Mouse (Mus musculus): Measurements from ENCODE around the gene Hs6st3.
"Not testable (repeated sequence)": the region's sequence is repeated elsewhere in the genome, so short reads cannot be mapped to it uniquely, and the experiment has no call there.

Hs6st3 gene

DNA sequence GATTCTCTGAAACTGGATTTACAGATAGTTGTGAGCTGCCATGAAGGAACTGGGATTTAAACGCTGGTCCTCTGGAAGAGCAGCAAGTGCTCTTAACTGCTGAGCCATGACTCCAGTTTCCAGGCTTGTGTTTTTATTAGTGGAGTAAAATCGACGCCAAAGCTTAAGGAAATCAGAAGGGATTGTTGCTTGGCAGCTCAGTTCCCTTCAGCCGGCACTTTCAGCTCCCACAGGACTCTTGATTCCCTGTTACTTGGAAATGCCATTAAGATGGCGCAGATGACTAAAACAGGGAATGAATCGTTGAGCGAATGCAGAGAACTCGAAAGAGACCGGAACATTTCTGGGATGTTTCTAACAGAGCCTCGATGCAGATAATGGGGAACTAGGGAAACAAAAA lies 112.2 kb downstream of the Hs6st3 start:
- DNase-seq = no peak

DNA sequence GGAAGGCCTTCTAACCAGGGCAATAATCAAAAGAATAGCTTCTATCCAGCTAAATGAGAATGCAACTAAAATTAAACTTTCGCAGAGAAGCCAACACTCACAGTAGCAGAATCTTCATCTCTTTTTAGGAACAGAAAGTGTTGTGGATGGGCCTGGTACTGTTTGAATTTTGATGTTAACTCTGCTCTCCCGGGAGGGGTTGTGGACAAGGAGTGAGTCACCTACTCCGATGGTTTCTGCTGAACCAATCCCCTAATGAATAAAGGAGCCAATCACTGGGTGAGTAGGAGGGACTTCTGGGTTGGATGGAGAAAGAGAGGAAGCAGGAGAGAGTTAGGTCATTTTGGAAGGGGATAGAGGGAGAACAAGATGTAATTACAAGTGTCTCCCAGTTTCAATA lies 117.3 kb downstream of the Hs6st3 start:
- no peak for DNase-seq

DNA sequence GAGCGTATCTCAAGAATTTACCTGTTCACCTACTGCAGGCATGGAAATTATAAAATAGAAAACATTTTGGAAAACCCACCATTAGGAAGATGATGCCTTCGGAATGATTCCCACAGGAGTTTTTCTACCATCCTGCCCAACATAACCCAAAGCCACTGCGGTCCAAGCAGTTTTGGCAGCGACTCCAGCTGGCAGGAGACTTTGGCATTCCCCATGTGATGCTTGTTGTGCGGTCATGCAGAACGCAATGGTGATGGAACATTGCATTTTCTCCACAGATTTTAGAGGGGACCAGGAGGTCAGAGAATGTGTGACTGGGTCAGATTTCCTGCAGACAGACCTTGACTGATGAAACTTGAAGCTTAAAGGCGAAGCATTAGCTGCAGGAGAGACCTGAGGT lies 118.9 kb downstream of the Hs6st3 start:
- DNase-seq = peak; percentile 37

DNA sequence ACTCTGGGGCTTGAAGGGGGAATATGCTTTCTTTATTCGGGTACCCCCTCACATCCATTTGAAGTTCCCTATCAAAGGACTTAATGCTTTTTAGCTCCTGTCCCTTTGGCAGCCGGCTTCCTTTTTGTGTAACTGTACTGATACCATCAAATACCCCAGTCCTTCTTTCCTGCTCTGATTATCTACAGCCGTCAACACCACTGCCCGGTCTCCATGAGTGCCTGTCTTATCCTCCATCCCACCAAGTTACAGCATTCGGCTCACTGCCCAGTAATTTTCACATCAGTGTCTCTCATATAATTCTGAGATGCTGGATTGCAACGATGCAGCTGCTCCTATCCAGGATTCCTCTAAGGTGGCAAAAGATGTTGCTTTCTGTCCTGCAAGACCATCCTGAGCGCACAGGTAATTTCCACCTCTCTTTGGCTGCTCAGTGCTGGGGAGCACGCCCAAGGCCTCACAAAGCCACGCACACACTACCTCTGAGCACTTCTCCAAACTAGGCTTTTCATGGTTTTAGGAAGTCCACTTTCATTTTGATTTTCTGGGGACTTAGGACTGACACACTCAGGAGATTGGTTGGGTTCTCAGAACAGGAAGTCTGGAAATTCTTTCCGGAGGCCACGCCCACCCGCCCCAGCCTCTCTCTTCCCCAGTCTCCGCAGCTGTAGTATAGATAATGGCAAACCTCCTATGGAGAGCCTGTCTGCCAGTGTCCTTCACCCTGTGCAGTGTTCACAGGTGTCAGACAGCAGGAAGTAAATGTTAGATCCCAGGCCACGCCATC lies 122.2 kb downstream of the Hs6st3 start:
- no peak for DNase-seq

DNA sequence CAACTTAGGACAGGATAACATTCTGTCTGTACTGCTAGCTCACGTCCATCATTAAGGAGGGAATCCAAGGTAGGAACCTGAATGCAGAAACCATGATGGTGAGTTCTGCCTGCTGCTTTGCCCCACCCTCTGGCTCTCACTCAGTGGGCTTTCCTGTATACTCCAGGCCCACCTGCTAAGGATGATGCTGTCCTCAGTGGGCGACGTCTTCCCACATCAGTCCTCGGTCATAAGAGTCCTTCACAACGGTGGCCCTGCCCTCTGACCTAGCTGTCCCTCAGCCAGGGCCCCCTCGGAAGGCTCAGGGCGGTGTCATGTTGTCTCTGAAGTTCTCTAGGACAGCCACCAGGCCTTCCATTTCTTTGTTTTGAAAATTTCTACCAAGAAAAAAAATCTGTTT lies 128.2 kb downstream of the Hs6st3 start:
- no peak for DNase-seq

DNA sequence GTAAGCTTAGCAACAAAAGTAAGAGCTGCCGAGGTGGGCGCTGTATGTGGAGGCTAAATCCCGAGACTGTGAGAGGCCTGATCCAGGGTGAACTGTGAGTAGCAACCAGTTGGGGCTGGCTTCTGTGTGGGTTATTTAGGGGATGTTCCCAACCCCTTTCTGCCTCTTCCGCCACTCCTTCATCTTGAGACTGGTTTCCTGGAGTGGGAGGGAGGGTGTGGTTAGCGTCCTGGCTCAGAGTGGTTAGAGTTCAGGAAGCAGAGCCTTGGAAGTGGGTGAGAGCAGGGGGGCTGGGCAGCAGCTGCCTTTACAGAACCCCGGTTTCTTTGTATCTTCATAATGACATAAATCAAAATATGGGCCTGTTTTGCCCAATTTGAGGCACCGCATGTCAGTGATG lies 134.9 kb downstream of the Hs6st3 start:
- no peak for DNase-seq

DNA sequence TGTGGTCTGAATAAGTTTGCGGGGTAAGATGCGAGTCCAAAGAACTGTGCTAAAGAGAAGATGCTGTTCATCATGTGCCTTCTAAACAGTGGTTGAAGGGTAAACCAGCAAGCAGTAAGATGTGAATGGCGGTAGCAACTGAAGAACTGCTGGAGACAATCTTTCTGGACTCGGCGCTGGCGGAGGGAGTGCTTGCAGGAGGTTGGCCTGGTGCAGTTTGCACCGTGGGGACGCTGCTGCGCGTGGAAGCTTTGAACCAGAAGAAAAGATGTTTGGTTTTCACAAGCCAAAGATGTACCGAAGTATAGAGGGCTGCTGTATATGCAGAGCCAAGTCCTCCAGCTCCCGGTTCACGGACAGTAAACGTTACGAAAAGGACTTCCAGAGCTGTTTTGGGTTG lies 140.0 kb downstream of the Hs6st3 start:
- DNase-seq = not testable (repeated sequence)

DNA sequence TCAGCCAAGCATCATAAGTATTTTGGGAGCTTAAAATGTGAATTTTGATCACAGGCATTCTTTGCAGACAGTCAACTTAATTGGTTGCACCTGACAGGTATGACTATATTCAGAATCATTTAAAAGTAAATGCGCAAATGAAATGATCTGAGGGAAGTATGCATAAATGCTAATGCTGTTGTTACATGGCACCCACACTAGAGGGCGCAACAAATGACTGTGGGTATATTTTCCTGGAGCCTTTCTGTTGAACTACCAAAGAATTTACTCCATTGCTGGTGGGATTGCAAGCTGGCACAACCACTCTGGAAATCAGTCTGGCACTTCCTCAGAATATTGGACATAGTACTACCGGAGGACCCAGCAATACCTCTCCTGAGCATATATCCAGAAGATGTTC lies 145.8 kb downstream of the Hs6st3 start:
- DNase-seq = peak; percentile 3

DNA sequence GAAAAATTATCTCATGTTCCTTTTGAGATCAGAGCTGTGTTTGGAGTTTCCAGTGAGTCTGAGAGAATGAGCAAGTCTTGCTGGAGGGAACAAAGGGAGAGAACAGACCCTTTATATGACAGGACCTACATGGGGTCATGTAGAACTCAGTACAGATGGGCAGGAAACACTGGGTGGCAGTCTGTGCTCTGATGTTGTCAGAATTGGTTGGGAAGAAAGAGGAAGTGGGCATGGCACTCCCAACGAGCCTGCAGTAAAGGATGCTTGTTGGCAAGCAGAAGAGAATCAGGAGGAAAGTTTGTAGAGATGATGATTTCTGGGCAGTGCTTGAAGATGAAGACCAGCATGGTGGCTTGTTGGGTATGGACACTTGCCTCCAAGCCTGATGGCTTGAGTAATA lies 151.5 kb downstream of the Hs6st3 start:
- no peak for DNase-seq

DNA sequence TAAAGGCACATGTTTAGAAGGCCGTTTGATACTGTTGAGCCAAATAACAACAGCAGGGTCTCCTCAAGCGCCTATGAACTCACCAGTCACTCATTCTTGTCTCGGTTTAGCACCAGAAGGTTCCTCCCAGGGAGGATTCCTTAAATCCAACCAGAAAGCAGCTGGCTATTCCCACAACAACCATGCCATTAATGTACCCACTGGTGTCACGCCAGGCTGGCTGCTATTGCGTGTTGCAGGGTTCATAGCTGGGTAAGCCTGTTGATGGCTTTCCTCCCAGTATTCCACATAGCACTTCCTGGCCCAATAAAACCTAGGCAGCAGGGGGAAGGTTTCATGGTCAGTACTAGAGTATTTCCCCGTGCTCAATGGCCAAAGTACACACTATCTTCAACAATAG lies 155.9 kb downstream of the Hs6st3 start:
- no peak for DNase-seq

DNA sequence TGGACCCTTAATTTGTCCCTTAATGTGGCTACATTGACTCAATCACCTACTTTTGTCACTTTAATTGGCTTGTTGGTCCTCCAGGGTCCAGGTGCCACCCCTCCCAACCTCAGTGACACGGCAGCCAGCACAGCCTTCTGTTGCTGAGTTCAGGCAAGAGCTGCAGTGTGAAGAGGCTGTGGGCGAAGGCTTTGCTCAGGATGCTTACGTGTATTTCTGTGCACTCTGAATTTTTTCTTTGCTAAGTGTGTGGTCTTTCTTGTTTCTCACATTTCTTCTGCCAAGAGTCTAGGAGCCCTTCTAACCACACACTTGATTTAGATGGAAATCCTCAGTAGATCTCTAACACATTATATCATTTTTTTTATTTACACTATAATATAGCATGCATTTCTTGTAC lies 168.3 kb downstream of the Hs6st3 start:
- DNase-seq = no peak

DNA sequence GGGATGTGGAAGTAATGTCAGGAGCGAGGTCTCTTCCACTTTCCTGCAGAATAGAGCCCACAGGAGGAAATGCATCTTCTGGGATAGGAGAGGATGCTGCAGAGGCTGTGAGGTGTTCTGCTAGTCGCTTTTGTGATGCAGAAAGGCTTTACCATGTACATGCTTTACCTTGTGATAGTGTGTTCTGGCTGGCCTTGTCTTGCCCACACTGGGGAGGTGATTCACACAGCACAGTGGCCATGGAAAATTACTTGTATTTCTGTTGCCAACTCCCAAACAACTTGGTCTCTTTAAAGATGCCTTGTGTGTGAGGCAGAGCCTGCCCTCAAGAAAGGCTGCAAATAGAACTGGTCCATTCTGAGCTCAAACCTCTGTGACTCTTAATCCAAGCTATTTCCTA lies 180.2 kb downstream of the Hs6st3 start:
- DNase-seq = no peak

DNA sequence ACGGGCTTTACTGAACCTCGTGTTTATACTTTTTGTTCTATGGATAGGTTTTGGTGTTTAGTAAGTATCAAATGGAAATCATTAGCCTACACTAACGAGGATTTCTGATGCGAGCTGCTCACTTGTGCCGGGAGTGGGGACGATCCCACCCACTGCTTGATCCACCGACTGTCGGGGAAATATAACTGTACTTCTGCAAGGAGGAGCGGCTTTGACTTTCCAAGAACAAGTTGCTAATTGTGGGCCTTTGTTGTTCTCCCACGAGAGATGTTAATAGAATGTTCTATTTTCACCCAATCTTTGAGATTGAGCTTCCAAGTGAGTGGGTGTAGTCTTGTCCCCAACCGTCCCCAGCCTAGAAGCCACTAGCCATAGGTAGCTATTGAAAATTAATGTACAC lies 209.1 kb downstream of the Hs6st3 start:
- no peak for DNase-seq

DNA sequence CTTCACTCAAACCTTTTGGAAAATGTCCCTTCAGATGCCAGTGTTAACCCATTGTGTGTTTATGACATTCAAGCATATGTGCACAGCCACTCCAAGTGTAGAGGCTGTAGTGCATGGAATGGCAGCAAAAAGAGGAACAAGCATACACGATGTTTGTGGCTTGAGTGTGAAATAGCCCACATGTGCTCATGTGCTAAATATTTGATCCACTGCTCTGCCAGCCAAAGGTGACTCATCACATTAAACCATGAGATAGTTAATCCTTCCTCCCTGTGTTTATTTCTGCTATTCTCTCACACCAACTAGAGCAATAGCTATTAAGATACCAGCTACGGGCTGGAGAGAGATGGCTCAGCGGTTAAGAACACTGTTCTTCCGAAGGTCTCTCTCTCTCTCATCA lies 223.3 kb downstream of the Hs6st3 start:
- no peak for DNase-seq

DNA sequence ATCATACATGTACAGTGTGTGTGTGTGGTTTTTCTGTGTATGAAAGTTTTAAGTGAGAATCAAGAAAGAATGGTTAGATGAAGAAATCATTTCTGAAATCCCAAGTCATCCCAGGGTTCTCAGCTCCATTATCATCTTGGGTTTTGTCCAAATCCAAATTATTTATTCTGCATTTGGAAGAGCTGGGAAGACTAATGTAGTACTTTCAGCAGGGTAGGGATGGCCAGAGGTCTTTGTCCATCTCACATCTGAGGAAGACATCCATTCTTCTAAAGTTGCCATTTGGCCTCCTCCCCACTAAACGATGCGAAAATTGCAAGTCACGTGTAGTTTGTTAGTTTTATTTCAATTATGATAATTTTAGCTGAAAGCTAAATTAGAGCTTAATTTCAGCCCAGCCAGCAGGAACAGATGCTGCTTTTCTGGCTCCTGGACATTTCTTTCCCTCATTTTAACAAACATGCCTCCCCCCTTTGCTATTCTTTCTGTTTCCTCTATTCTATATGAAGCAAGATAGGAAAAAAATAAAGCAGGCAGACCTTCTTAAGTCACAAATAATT lies 229.8 kb downstream of the Hs6st3 start:
- DNase-seq = no peak

DNA sequence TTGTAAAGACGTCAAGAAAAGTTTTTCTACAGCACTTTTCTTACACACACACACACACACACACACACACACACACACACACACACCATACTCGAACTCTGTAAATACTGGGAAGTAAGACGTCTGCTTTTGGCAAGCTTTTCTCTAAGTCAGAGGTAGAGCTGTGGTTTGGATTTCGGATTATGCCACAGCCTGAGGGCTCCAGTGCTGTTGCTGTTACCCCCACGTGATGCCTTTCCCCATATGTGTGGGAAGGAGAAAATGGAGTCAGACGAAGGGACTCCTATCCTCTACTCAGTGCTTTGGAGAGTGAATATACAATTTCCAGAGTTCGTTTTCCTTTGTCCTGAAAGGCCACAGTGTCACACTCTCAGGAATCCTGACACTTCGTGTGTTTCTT lies 231.1 kb downstream of the Hs6st3 start:
- no peak for DNase-seq

DNA sequence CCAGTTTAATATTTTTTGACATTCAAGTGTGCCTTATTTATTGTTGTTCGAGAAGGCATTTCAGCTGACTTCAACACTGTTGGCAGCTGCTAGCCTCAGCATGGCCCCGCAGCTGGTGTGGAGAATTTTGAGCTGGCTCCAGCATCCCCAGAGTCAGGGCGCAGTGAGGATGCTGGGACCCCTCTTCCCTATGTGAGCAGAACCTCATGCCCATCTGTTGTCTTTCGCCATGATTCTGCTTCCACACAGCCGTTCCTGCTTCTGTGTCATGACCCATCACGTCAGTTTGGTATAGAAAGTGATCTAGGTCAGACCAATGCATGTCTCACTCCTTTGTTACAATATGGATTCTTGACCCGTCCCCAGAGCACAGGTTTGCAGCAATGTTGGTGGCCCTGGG lies 231.9 kb downstream of the Hs6st3 start:
- DNase-seq = no peak

DNA sequence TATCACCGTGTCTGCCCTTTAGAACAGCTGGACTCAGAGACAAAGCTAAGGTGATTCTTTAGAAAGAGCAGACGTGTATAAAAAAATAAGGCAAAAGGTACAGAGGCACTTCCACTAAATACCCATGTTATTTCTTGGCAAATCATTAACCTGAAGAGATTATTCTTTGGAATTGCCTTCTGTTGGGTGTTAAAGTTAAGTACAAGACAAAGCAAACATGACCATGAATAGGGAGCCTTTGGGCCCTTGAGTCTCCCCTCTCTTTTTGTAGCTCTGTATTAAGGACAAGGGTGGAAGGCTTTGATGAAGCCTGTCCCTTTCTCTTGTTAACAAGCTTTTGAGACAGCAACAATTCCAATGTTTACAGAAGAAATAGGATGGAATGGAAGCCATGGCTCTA lies 241.2 kb downstream of the Hs6st3 start:
- DNase-seq = no peak

DNA sequence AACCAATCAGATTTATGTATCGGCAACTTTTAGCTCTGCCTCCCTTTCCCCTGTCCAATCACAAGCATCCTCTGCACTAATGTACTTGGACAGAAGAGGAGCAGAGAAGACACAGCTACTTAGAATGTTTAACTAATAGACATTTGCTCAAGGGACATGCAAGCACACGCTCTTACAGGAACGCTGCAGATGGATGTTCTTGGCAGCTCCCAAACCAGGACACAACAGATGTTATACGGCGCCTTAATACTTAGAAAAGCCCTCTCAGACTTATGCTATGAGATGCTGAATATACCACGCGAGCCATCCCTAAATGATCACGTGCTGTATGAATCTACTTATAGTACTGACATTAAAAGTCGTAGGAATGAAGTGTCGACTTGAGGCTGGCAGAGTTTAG lies 263.5 kb downstream of the Hs6st3 start:
- DNase-seq = no peak

DNA sequence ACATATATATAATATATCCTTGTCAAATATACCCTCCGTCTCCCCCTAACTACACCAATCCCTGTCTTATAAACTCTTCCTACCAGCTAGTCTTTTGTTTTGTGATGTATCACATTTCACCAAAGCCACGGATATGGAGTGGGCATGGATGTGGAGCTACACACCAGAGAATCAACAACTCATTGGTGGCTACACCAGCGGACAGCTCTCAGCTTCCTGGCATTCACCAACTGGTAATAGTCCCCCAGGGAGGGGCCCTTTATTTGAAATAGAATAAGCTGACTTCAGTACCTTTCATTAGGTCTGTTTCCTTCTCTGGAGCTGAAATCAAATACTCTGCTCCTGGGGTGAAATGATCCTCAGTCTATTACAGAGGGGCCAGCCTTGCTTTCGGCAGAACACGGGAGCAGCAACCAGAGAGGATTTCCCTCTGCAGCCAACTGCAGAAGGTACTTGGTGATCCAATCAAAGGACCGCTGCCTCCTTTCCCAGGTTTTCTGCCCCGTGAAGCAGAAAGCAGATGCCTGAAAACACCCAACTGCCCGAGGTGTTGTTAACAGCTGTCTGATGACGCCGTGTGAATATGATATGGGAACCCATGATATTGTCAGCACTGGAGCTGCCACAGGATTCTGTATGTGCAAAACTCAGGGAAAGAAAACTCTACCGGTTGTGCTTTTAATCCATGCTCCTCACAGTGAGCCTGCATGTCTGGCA lies 271.4 kb downstream of the Hs6st3 start:
- no peak for DNase-seq

DNA sequence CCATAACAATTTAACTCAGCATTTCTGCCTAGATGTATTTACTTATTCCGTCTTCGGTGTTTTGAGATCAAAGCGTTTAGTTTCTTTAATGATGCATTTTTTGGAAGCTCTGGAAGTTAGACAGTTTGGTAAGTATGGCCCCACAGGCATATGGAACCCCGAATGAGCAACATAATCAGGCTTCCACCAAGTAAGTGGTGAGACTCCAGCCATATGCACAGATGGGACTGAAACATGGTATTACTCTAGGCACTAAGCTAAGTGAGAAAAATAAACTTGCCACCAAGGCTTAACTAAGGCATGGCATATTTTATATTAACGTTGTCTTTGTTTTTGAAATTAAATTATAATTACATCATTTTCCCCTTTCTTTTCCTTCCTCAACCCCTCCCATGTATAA lies 284.8 kb downstream of the Hs6st3 start:
- no peak for DNase-seq

DNA sequence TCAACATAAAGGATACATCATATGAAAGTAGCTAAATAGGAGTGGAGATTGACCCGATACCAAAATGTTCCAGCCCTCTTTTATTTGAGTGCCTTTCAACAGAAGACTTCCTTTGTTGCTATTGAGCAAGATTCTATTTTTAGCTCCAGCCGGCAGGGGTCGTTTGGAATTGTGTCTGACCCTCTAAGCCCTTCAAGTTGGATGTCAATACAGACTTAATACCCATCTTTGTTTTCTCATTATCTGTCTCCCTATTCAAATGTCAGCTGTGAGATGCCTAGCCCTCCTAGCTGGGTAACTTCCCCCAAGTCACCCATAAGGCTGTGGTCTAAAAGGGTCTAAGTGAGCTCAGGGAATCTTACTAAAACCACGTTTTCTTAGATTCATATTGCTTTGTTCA lies 312.3 kb downstream of the Hs6st3 start:
- no peak for DNase-seq

DNA sequence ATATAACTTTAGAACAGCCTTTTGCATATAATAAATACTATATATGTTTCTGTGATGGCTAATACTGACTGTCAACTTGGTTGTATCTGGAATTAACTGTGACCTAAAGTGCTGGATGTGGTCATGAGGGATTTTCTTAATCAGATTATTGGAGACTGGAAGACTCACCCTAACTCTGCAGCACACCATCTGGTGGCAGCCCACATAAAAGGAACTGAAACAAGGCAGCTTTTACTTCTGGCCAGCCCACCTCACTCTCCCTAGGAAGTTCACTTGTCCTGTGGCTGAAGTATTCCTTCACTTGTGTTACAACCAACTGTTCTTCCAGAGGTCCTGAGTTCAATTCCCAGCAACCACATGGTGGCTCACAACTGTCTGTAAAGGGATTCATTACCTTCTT lies 313.5 kb downstream of the Hs6st3 start:
- no peak for DNase-seq

DNA sequence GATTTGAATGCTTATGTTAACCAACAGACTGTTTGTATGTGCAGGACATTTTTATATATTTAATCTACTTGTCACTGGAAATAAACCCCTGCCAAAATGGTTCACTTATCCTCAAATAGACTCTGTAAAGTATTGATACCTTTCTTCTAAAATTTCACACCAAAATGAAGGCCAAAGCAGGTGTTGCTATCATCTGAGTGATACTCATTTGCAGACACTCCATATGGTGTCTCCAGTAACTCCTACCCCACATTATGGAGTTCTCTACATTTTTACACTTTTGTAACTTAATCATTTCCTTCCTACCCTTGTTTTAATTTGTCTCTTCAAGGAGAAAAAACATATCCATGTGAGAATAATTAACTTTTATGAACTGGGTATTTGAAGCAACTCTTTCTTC lies 314.2 kb downstream of the Hs6st3 start:
- DNase-seq = no peak

DNA sequence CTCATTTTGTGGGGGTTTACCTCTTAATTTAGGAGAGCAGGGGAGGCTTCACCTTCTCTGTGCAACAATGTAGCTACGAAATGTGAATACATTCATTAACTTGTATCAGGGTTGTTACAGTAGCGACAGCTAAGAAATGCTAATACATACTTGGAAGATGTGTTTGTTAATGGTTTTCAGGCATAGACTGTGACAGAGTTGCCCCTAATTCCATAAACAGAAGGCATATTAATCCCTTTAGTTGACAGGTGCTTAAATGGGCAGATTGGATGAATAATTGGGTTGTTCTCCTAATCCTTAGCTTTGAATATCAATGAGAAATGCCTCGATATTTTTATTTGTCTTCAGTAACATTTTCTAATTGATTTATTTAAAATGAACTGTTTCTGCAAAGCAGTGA lies 314.7 kb downstream of the Hs6st3 start:
- no peak for DNase-seq
